Mouse (Mus musculus) kidney, postnatal 0 days (tissue): ENCODE measurements at regions not wholly inside any gene's neighbourhood (a gene's known extent, or its start where the extent isn't known, plus 50 kb on each side); places are given as distances from the start of the nearest gene placed in this dataset.
A peak's percentile ranks its signal among the peaks of the same experiment; 100 is the strongest.

Experiments used
- ATAC-seq: fragments of 200-750 bp; cut with Nextera tagmentation; replicated peaks from 2 replicates; pipeline ENCODE4 v1.8.0; 2017; ENCODE audit warnings: low read depth, moderate number of reproducible peaks, moderate TSS enrichment, moderate library complexity; ENCODE audit not compliant: low FRiP score
- DNase-seq: peaks from one replicate; pipeline ENCODE4 v3.0.0-alpha.2; 2016; ENCODE audit warnings: low spot score
- H3K27ac ChIP-seq: fragments of 300-500 bp; sonication (generic); 2 replicates; pipeline ENCODE4 v1.5.1; 2014; ENCODE audit warnings: mild to moderate bottlenecking
- H3K27me3 ChIP-seq: fragments of 300-500 bp; sonication (generic); 2 replicates; pipeline ENCODE4 v1.6.1; 2014; ENCODE audit warnings: low read length, mixed read lengths; ENCODE audit not compliant: insufficient read depth
- H3K36me3 ChIP-seq: fragments of 300-500 bp; sonication (generic); 2 replicates; pipeline ENCODE4 v1.6.1; 2014; ENCODE audit warnings: low read length, mixed read lengths; ENCODE audit not compliant: insufficient read depth
- H3K4me1 ChIP-seq: fragments of 300-500 bp; sonication (generic); replicated peaks from 2 replicates; pipeline ENCODE4 v1.6.1; 2014; ENCODE audit warnings: antibody characterized with exemption, low read length, mixed read lengths; ENCODE audit not compliant: insufficient read depth
- H3K4me2 ChIP-seq: fragments of 300-500 bp; sonication (generic); 2 replicates; pipeline ENCODE4 v1.6.1; 2014; ENCODE audit warnings: mild to moderate bottlenecking, low read length, moderate library complexity, mixed read lengths
- H3K4me3 ChIP-seq: fragments of 300-500 bp; sonication (generic); replicated peaks from 2 replicates; pipeline ENCODE4 v1.5.1; 2014; ENCODE audit warnings: low read depth, low read length
- H3K9ac ChIP-seq: fragments of 300-500 bp; sonication (generic); 2 replicates; pipeline ENCODE4 v1.6.1; 2014; ENCODE audit warnings: low read depth, low read length
- H3K9me3 ChIP-seq: fragments of 300-500 bp; sonication (generic); replicated peaks from 2 replicates; pipeline ENCODE4 v1.6.1; 2016; ENCODE audit warnings: low read length, inconsistent platforms, mixed read lengths
- CTCF ChIP-seq: IDR thresholded peaks from 2 replicates; pipeline ENCODE4 v1.5.1; 2016; ENCODE audit warnings: antibody characterized with exemption, low read depth, mild to moderate bottlenecking, moderate library complexity
- WGBS: fragments of 180-500 bp; shearing (Covaris S2); extraction: QIAGEN DNeasy Blood & Tissue Kit; methylation state at CpG from one replicate; pipeline ENCODE4 v1.1.7; 2014; 5-methylcytosine and 5-hydroxymethylcytosine counted together

DNA sequence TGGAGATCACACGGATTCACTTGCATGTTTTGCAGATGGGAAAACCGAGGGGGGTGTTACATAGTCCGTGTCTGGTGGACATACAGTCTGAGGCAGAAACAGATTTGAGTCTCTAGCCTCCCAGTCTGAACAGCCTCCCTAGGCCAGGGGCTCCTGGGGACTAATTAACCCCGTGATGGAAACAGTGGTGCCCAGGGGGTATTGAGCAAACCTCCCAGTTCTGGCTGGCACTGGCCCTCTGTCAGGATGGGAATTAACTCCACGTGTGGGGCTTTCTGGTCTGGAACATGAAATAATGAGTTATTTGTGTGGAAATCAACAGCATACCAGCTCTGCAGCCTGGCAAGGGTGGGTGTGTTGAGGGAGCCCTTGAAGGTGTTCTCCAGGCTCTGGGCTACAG, 79.9 kb upstream of the Nek6 start:
- no peak for TF ChIP-seq CTCF
- 58% methylated on average over 5 of the region's 5 CpGs for WGBS
- DNase-seq (no peak), ATAC-seq (no peak)
- H3K27ac ChIP-seq: no peak overlapping the region
- no peaks in the 10 kb centered on the region for H3K36me3 ChIP-seq
- H3K9me3 ChIP-seq: no peaks in the 10 kb centered on the region
- H3K4me2 ChIP-seq: no peak overlapping the region
- H3K27me3 ChIP-seq: no peaks in the 10 kb centered on the region
- no peak overlapping the region for H3K4me3 ChIP-seq
- no peaks in the 10 kb centered on the region for H3K4me1 ChIP-seq
- H3K9ac ChIP-seq: no peak overlapping the region

GRCm38 (mm10) chr2:38433736-38434135, 77.7 kb upstream of the Nek6 start:
- DNase-seq (peak; percentile 57), ATAC-seq (no peak)
- peak; percentile 80 for TF ChIP-seq CTCF
- Histone ChIP-seq H3K9ac (no peak overlapping the region), H3K27me3 (no peaks in the 10 kb centered on the region), H3K36me3 (no peaks in the 10 kb centered on the region), H3K9me3 (no peaks in the 10 kb centered on the region), H3K4me1 (no peaks in the 10 kb centered on the region), H3K4me3 (no peak overlapping the region), H3K4me2 (no peak overlapping the region), H3K27ac (no peak overlapping the region)
- WGBS: 17% methylated on average over 3 of the region's 3 CpGs

- no peaks in the 10 kb centered on the region for H3K27me3 ChIP-seq
- no peak for DNase-seq
- 62% methylated on average over 4 of the region's 4 CpGs for WGBS
- no peak overlapping the region for H3K4me2 ChIP-seq
- H3K36me3 ChIP-seq: no peaks in the 10 kb centered on the region
- no peak for TF ChIP-seq CTCF
- H3K4me3 ChIP-seq: no peak overlapping the region
- H3K4me1 ChIP-seq: no peaks in the 10 kb centered on the region
- no peak for ATAC-seq
- no peaks in the 10 kb centered on the region for H3K9me3 ChIP-seq
- no peak overlapping the region for H3K27ac ChIP-seq
- H3K9ac ChIP-seq: no peak overlapping the region
Observed at GRCm38 (mm10) chr2:38436701-38437100, 74.7 kb upstream of the Nek6 start.

- WGBS: 94% methylated on average over 6 of the region's 6 CpGs
- no peak for ATAC-seq
- Histone ChIP-seq H3K36me3 (no peaks in the 10 kb centered on the region), H3K4me3 (no peak overlapping the region), H3K4me2 (no peak overlapping the region), H3K9me3 (no peaks in the 10 kb centered on the region), H3K4me1 (no peaks in the 10 kb centered on the region), H3K9ac (no peak overlapping the region), H3K27me3 (no peaks in the 10 kb centered on the region), H3K27ac (no peak overlapping the region)
- no peak for TF ChIP-seq CTCF
- no peak for DNase-seq
Observed at GRCm38 (mm10) chr2:38439191-38439590, 72.3 kb upstream of the Nek6 start.

DNA sequence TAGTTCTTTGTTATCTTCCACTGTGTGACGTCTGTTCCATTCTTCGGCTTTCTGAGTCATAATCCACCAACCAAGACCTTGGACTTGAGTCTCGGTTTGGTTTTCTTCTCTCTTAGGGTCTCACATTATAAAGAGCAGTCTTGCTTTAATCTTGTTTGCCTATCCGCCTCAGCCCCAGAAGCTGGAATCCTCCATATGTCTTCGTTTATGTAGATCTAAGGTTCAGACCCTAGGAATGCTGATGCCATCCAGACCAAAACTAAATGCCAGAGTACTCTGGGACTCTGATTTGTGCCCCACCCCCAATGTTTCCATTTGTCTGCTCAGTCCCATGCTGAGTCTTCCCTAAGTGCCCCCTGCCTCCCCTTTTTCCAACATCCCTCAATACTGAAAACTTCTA, 71.5 kb upstream of the Nek6 start:
- Histone ChIP-seq H3K27me3 (no peaks in the 10 kb centered on the region), H3K9ac (no peak overlapping the region), H3K9me3 (no peaks in the 10 kb centered on the region), H3K36me3 (no peaks in the 10 kb centered on the region), H3K4me1 (no peaks in the 10 kb centered on the region), H3K4me2 (no peak overlapping the region), H3K4me3 (no peak overlapping the region), H3K27ac (no peak overlapping the region)
- 86% methylated on average over 5 of the region's 5 CpGs for WGBS
- TF ChIP-seq CTCF: no peak
- ATAC-seq: no peak
- no peak for DNase-seq

- H3K9ac ChIP-seq: no peak overlapping the region
- no peak overlapping the region for H3K4me3 ChIP-seq
- H3K27me3 ChIP-seq: no peaks in the 10 kb centered on the region
- WGBS: 71% methylated on average over 6 of the region's 6 CpGs
- H3K4me1 ChIP-seq: no peaks in the 10 kb centered on the region
- H3K36me3 ChIP-seq: no peaks in the 10 kb centered on the region
- H3K9me3 ChIP-seq: no peaks in the 10 kb centered on the region
- DNase-seq (no peak), ATAC-seq (no peak)
- no peak overlapping the region for H3K4me2 ChIP-seq
- TF ChIP-seq CTCF: no peak
- no peak overlapping the region for H3K27ac ChIP-seq
Observed at GRCm38 (mm10) chr2:38449092-38449491, 62.4 kb upstream of the Nek6 start.

GRCm38 (mm10) chr2:38456571-38456970, 54.9 kb upstream of the Nek6 start:
- Histone ChIP-seq H3K27ac (no peak overlapping the region), H3K36me3 (no peaks in the 10 kb centered on the region), H3K9ac (no peak overlapping the region), H3K27me3 (no peaks in the 10 kb centered on the region), H3K4me3 (no peak overlapping the region), H3K9me3 (no peaks in the 10 kb centered on the region), H3K4me1 (no peaks in the 10 kb centered on the region), H3K4me2 (no peak overlapping the region)
- 82% methylated on average over 3 of the region's 3 CpGs for WGBS
- TF ChIP-seq CTCF: no peak
- ATAC-seq: no peak
- DNase-seq: no peak
